Mouse (Mus musculus) gastrocnemius, adult 2 months (tissue): ENCODE measurements at regions not wholly inside any gene's neighbourhood (a gene's known extent, or its start where the extent isn't known, plus 50 kb on each side); places are given as distances from the start of the nearest gene placed in this dataset. TPM values are rescaled to one million over a fixed set of nuclear protein-coding genes. Genes with fewer than 3 reads are reported as not detected.

ENCODE experiments used
- DNase-seq: peaks from one replicate; pipeline ENCODE4 v3.0.0; 2022
- H3K27ac ChIP-seq: fragments of 200-600 bp; 2 replicates; pipeline ENCODE4 v1.8.1; 2022; ENCODE audit warnings: mild to moderate bottlenecking
- H3K4me3 ChIP-seq: fragments of 200-600 bp; 2 replicates; pipeline ENCODE4 v1.8.1; 2022; ENCODE audit warnings: mild to moderate bottlenecking, moderate library complexity
- CTCF ChIP-seq: fragments of 200-600 bp; IDR thresholded peaks from 2 replicates; pipeline ENCODE4 v1.8.1; 2022; ENCODE audit warnings: antibody characterized with exemption, mild to moderate bottlenecking, moderate library complexity
- intact Hi-C: fragments of 180-260 bp; cut with DNase I; formaldehyde crosslinking; loops from one replicate; pipeline ENCODE4 v1.15.1; 2025
- microRNA-seq: library from miRNA; unstranded; fragments of <30 nt; microRNA quantifications from one replicate; pipeline ENCODE4 v1.2.0, GENCODE M21; 2021

- TF ChIP-seq CTCF = no peak
- intact Hi-C loops = no loop called here
- no peak overlapping the region for H3K4me3 ChIP-seq
- DNase-seq = no peak
- H3K27ac ChIP-seq = no peak overlapping the region
These were observed 121.3 kb upstream of the Syt1 start for GRCm38 (mm10) chr10:109132091-109132573.

GRCm38 (mm10) chr10:109129552-109130110, 118.8 kb upstream of the Syt1 start:
- TF ChIP-seq CTCF = no peak
- H3K27ac ChIP-seq = no peak overlapping the region
- no peak overlapping the region for H3K4me3 ChIP-seq
- DNase-seq = no peak
- intact Hi-C loops = no loop called here

GRCm38 (mm10) chr10:109129068-109129467, 118.3 kb upstream of the Syt1 start:
- no peak overlapping the region for H3K27ac ChIP-seq
- no peak overlapping the region for H3K4me3 ChIP-seq
- intact Hi-C loops = no loop called here
- TF ChIP-seq CTCF = no peak
- no peak for DNase-seq

GRCm38 (mm10) chr10:109126699-109127098, 115.9 kb upstream of the Syt1 start:
- TF ChIP-seq CTCF = no peak

GRCm38 (mm10) chr10:109117143-109117542, 106.4 kb upstream of the Syt1 start:
- no peak overlapping the region for H3K27ac ChIP-seq
- H3K4me3 ChIP-seq = no peak overlapping the region
- no peak for TF ChIP-seq CTCF
- DNase-seq = no peak
- intact Hi-C loops = no loop called here

More at GRCm38 (mm10) chr10:109126699-109127098, 115.9 kb upstream of the Syt1 start:
- no peak for DNase-seq
- H3K27ac ChIP-seq = no peak overlapping the region
- no peak overlapping the region for H3K4me3 ChIP-seq
- intact Hi-C loops = no loop called here

GRCm38 (mm10) chr10:109115013-109115627, 104.3 kb upstream of the Syt1 start:
- intact Hi-C loops = no loop called here
- H3K27ac ChIP-seq = no peak overlapping the region
- TF ChIP-seq CTCF = no peak
- no peak overlapping the region for H3K4me3 ChIP-seq
- DNase-seq = no peak

GRCm38 (mm10) chr10:109105781-109106180, 95.0 kb upstream of the Syt1 start:
- TF ChIP-seq CTCF = no peak
- DNase-seq = no peak
- Histone ChIP-seq H3K27ac (no peak overlapping the region), H3K4me3 (no peak overlapping the region)
- intact Hi-C loops = no loop called here

GRCm38 (mm10) chr10:109092219-109092618, 81.4 kb upstream of the Syt1 start:
- intact Hi-C loops = no loop called here
- Histone ChIP-seq H3K4me3 (no peak overlapping the region), H3K27ac (no peak overlapping the region)
- no peak for TF ChIP-seq CTCF
- DNase-seq = no peak

- TF ChIP-seq CTCF = no peak
- DNase-seq = no peak
- Histone ChIP-seq H3K27ac (no peak overlapping the region), H3K4me3 (no peak overlapping the region)
- intact Hi-C loops = no loop called here
These were observed 69.0 kb upstream of the Syt1 start for GRCm38 (mm10) chr10:109079773-109080172.

GRCm38 (mm10) chr10:109074218-109074617, 63.4 kb upstream of the Syt1 start:
- H3K4me3 ChIP-seq = no peak overlapping the region
- no peak overlapping the region for H3K27ac ChIP-seq
- intact Hi-C loops = no loop called here
- TF ChIP-seq CTCF = no peak
- no peak for DNase-seq

Small RNA genes in the stretch of these regions (microRNA-seq; reads per million reads assigned to microRNA genes)
- gene Gm44495 = not detected
